Mouse (Mus musculus) monocyte, adult 2 months (primary cell): ENCODE measurements around the gene Lmx1b.

Experiments used
- DNase-seq, 2 experiments: peaks; one replicate each; pipeline ENCODE4 v3.0.0; 2022; ENCODE audit warnings: low spot score in 2 of 2, low read depth in 1 of 2

Lmx1b gene

GRCm38 (mm10) chr2:33583317-33583716, 57.0 kb downstream of the Lmx1b start:
- DNase-seq, result no peak

DNA sequence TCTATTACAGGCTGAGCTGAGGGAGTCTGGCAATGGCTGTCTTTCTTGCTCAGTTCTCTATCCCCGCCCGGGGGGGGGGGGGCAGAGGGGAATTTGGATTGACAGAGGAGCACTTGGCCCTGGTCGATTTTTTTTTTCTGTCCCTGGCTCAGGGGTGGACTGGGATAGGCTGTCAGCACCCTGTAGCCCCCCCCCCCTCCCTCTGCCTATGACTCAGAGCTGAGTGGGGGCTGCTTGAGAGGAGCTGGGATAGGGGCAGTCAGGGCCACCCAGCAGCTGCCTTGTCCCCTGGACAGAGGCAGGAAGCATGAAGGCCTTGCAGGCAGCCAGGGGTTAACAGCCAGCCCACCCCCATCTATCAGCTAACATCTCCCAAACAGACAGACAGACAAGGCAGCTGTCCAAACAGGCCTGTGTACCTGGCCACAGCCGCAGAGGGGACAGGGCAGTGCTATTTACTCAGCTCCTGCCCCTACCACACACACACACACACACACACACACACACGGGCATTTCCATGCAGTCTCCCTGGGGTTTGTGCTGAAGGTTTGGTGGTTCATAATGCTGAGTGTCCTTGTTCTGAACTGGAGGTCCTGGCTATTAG, 57.8 kb downstream of the Lmx1b start:
- no peak for DNase-seq

GRCm38 (mm10) chr2:33581866-33582265, 58.4 kb downstream of the Lmx1b start:
- no peak for DNase-seq

DNA sequence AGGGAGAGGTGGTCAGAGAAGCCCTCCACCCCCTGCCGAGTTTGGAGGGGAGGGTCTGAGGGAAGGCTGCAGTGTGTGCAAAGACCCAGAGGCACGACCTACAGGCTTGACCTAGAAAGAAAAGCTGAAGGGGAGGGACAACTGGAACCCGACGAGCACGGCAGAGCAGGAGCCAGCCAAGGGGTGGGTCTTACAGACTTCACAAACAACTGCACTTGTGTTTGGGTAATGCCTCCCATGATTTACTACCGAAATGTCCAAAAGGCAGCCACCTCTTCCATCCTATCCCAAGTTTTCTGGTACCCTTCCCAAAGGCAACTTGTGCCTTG, 58.9 kb downstream of the Lmx1b start:
- DNase-seq, result no peak

- no peak for DNase-seq
These were observed 59.4 kb downstream of the Lmx1b start for GRCm38 (mm10) chr2:33580697-33581448.

DNA sequence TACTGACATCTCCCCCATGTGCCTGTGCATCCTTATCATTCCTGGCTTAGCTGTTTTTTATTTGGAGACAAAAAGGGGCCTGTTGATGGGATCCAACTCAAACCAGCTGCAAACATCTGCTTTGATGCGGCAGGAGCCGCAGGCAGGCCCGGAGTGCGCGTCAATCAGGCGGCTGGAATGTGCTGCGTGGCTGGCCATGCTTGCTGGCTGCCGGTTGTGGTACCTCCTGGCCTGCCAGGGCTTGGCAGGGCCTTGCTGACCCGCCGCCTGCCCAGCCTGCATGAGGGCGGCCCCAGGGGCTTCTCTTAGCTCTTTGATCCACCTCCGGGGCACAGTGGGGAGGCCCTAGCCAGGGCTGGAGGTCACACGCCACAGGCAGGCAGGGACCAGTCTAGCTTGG, 64.9 kb downstream of the Lmx1b start:
- DNase-seq, result no peak

DNA sequence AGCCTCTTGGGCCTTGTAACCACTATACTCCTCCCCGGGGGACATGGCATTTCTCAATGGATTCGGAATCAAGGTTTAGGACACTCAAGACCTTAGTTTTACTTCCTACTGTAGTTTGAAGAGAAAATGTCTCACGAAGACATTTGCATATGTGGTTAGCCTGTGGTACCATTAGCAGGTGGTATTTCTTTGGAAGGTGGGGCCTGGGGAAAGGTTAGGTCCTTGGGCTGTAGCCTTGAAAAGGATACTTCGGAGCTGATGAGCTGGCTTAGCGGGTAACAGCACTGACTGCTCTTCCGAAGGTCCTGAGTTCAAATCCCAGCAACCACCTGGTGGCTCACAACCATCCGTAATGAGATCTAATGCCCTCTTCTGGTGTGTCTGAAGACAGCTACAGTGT, 67.2 kb downstream of the Lmx1b start:
- DNase-seq, result no peak

GRCm38 (mm10) chr2:33571219-33571824, 69.0 kb downstream of the Lmx1b start:
- no peak for DNase-seq

DNA sequence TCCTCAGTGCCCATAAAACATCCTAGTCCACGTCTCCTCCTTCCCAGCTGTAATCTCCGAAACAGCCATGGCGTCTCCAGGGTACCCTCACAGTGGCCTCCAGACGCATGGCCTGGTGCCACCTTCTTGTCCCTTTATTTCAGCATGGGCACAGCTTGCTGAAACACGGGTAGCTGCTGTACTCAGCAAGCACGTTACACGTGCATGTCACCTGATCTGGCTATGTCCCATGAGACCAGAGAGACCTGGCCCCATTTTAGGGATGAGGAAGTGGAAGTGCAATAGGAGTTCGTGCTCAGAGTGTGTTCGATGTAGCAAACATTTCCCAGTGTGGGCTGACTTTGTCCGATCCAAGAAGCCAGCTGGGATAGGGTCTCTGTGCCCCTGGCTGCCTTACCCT, 70.6 kb downstream of the Lmx1b start:
- no peak for DNase-seq

DNA sequence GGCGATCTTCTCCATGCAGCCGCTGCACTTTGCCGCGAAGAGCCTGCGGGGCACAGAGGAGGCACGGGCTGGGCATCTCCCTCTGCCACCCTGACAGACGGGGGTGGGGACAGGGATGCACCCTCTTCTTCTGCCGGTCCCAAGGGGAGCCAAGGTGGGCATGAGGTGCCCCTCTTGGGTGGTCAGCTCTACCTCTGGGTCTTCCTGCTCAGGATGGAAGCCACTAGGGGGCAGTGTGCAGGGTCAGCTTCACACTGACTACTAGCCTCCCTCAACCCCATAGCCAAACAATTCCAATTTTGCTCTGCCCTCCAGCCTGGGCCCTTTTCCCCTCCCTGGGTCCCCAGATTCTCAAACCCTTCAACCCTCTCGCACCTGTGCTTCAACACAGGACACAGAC, 71.1 kb downstream of the Lmx1b start:
- DNase-seq, result no peak

DNA sequence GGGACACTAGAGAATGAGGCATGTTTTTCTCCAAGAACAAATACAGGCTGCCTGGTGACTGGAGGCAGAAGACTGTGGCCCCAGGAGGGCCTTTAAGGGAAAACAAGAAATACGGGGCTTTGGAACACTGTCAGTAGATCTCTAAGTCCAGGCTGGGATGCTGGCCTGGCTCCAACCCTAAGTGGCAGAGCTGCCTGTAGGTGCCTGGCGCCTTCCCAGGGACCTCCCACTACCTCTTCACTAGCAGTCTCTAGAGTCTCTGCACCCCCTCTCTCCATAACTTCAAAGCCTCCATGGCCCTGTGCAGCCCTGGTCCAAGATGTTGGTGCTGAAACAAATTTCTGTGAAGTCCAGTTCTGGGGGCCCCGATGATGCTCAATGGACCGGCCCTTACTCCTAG, 74.4 kb downstream of the Lmx1b start:
- DNase-seq, result no peak

DNA sequence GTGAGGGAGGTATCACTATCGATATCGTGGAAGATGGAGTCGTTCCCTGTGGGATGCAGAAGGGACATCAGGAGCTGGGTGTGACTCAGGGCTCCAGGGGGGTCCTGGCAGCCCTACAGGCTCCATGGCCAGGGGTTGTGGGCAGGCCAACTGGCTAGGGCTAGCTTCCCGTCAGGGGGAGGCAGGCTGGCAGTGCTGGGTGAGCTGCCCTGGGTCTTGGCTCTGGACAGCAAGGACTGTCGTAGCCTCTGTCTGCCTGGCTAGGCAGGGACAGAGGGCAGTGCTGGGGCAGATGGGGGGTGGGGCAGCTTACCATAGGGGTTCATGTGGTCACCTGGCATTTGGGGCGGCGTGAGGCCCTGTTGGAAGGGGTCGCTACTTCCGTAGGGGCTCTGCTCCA, 75.6 kb downstream of the Lmx1b start:
- no peak for DNase-seq

- no peak for DNase-seq
These were observed 80.6 kb downstream of the Lmx1b start for GRCm38 (mm10) chr2:33559752-33560151.

DNA sequence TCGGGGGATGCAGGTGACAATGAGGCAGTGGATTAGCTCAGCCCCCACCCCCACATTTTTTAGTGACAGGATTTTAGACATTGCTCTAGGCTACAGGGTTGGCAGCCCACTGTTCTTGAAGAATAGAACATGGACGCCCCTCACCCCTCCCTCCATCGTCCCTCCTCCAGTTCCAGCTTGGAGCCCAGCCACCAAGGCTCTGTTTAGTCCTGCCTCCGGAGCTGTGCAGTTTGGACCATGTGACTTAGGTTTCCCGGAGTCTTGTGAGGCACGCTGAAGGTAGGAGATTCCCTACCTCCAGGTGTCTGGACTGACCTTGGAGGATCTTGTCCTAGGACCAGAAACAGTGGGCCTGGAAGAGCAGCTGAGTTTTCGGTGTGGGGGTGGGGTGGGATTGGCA, 81.0 kb downstream of the Lmx1b start:
- no peak for DNase-seq

DNA sequence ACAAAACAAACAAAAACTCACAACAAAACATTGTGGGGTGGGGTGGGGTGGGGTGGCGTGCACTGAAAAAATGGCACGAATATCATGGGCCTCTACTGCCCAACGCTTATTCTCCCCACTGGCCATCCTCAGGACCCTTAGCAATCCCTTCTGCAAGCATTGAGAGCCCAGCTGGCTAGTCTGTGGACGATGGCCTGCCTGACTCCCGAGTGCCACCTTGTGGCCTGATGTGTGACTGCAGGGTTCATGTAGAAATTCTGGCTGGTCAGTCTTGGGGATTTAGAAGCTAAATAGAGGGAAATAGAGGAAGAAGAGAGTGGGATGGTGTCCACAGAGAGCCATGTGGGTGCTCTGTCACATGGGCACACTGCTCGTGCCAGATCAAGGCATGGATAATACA, 82.1 kb downstream of the Lmx1b start:
- peak in 1 of 2 experiments; percentile 46 for DNase-seq

- no peak for DNase-seq
These were observed 84.7 kb downstream of the Lmx1b start for GRCm38 (mm10) chr2:33555573-33555972.

- DNase-seq, result no peak
These were observed 87.6 kb downstream of the Lmx1b start for GRCm38 (mm10) chr2:33552672-33553071.

GRCm38 (mm10) chr2:33547595-33547994, 92.7 kb downstream of the Lmx1b start:
- no peak for DNase-seq

DNA sequence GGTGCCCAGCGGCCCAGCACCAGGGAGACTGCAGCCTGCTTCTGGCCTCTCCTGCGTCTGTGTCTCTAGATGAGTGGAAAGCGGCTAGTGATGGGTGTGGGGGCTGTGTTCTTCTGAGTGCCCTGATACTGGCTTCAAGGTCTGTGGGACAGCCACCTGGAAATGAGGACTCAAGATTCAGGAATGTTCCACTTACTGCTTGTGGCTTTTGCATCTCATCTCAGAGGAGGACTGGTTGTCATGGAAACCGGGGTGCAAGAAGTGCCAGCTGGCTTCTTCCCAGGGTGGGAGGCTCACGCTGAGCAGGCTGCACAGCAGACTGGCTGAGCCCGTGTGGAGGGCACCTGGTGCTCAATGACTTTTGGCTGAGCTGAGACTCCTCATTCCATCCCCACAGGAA, 93.4 kb downstream of the Lmx1b start:
- DNase-seq, result no peak

GRCm38 (mm10) chr2:33546051-33546450, 94.3 kb downstream of the Lmx1b start:
- no peak for DNase-seq

GRCm38 (mm10) chr2:33544781-33545566, 95.3 kb downstream of the Lmx1b start:
- DNase-seq, result no peak

GRCm38 (mm10) chr2:33544203-33544762, 96.0 kb downstream of the Lmx1b start:
- DNase-seq, result no peak
